Mouse (Mus musculus) left cerebral cortex, adult 11 months (tissue): Measurements from ENCODE around the gene Rab1a.
"Not testable (repeated sequence)": the region's sequence is repeated elsewhere in the genome, so short reads cannot be mapped to it uniquely, and the experiment has no call there.

ENCODE experiments used
- DNase-seq: peaks from one replicate; pipeline ENCODE4 v3.0.0; 2022; ENCODE audit warnings: low spot score

Rab1a gene

DNA sequence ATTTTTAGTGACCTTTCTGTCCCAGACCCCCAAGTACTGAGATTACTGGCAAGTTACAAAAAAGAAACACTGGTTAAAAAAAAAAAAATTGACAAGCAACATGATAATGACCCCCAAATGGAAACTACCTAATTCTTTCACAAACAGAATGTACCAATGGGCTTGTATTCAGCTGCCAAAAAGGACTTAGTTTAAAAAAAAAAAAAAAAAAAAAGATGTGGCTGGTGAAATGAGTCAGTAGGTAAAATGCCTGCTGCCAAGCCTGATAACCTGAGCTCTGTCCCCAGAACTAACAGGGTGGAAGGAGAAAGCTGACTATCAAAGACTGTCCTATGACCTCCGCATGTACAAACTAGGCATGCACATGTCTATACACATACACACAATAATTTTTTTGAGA is 16.0 kb downstream of the Rab1a start:
- no peak for DNase-seq

DNA sequence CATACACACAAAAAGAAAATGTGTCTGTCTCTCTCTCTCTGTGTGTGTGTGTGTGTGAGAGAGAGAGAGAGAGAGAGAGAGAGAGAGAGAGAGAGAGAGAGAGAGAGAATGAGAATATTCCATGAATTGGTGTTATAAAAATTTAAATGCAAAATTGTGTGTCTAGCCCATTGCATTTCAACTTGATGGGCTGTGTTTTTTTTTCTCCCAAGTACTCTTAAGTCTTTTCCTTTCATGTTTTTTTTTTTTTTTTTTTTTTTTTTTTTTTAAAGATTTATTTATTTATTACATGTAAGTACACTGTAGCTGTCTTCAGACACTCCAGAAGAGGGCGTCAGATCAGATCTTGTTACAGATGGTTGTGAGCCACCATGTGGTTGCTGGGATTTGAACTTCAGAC is 20.4 kb downstream of the Rab1a start:
- DNase-seq: not testable (repeated sequence)

DNA sequence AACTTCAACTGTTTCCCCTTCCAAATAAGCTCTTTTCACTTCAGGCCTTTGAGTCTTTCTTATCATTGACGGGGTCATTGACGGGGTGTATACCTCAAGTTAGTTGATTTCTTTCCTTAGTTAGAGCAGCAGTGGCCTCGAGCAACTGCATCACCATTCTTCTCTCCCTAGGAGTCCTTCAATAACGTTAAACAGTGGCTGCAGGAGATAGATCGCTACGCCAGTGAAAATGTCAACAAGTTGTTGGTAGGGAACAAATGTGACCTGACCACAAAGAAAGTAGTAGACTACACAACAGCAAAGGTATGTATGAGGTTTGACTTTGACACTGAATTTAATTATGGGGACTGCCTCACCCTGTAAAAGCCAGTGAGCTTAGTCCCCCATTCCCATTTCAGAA is 23.0 kb downstream of the Rab1a start:
- no peak for DNase-seq

DNA sequence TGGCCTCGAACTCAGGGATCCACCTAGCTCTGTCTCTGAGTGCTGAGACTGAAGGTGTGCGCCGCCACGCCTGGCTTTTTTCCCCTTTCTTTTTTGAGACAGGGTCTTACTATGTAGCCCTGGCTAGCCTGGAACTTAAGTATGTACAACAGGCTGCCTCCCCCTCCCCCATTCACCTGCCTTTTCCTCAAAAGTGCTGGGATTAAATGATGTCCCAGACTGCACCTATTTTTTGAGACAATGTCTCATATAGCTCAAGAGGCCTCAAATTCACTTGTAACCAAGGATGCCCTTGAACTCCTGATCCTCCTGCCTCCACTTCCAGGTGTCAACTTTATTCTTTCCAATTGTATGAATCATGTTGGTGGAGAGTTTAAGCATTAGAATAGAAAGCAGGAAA is 24.7 kb downstream of the Rab1a start:
- no peak for DNase-seq

DNA sequence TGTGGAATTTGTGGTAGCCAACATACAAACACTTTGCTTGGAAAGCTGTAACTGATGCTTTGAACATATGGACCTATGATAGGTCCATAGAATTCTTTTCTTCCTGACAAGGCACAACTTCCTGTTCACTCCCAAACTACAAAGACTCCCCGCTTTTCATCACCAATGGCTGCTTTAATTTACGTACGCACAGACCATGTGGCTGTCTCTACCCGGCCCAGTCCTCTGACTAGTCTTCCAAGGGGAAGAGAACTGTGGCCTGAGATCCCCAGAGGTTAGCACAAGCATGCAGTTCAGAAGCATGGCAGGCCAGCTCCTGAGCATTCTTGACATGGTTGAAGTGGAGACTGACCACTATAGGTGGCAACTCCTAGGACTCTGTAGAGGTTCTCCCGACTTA is 27.4 kb downstream of the Rab1a start:
- no peak for DNase-seq

DNA sequence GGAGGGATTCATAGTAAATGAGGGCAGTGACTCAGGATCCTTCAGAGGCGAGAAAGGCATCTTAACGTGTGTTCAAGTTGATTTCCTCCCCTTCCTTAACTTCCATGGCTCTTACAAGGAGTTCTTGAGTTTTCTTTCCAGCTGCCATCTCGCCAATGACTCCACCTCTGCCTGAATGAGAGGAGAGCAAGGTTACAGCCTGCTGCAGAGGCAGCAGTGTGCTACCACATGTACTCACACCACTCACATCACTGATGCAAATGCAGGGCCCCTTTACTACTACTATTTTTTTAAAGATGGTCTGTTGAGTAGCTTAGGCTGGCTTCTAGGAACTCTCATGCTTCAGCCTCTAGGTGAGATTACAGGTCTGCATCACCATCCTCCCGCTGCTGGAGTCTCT is 28.1 kb downstream of the Rab1a start:
- no peak for DNase-seq

DNA sequence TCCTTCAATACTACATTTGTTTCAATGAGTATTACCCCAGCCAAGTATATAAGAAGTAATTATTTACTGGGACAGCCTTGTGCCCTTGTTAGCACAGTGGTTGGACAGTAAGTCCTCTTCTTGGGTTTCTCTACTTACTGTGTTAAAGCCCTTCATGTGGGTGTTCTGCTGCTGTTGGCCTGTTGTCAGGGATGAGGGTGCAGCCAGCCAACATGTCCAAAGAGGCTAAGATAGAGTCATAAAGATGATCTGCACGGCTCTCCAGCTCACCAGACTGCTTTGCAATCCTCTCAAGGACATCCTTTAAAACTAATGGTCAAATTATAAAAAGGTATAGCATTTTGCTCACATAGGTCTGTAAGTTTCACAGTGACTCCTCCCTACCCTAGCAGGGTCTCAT is 29.1 kb downstream of the Rab1a start:
- no peak for DNase-seq

DNA sequence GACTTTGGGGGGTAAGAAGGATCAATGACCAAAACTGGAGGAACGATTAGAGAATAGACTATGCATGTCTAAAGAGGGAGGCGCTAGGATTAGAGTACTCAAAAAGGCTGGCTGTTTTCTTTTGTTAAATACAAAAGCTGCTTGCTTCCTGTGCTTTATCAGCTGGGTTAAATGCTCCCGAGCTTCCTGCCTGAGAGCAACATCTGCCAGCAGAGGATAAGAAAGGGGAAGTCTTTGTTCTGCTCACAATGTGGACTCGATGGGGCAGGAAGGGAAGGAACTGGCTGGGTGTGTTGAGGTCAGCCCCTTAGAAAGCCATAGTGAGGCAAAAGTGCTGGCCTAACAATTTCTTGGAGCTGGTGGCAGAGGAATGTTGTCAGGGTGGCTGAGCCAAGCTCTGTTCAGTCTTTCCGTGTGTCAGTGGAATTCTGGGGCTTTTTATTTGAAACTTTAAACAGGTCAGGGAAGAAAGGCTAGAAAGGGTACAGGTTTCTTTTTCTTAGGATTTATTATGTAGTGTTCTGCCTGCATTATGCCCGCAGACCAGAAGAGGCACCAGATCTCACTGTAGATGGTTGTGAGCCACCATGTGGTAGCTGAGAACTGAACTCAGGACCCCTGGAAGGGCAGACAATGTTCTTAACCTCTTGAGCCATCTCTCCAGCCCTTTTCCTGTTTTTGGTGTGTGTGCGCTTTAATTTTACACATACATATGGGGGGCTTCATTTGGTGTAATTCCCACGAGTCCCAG is 30.1 kb downstream of the Rab1a start:
- peak; percentile 31 for DNase-seq

DNA sequence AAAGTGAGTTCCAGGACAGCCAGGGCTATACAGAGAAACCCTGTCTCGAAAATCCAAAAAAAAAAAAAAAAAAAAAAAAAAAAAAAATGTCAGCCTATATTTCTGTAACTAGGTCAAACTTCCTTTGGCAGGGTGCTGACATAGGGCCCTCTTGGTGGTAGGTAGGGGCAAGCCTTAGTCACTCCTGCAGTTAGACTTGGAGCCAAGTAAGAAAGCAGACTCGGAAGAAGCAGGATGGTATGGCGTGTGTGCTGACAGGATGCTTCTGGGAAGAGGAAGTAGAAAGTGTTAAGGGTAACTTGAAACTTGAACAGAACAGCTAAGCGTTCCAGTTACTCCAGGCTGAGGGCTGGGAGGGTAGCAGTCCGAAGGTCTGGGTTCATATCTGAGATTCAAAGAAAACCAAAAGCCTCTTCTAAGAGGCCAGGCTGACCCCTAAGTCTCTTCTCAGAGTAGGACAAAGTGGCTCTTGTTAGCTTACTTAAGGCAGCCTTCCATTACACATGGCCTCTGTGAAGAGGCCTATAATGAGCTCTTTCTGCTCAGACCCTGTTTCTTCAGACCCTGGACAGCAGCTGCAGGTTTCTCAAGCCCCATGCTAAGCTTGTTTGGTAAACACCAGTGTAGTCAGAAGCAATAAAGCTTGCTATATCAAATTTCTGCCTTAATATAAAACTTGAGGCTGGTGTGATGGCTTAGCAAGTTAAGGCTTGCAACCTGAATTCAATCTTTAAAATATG is 31.0 kb downstream of the Rab1a start:
- no peak for DNase-seq

DNA sequence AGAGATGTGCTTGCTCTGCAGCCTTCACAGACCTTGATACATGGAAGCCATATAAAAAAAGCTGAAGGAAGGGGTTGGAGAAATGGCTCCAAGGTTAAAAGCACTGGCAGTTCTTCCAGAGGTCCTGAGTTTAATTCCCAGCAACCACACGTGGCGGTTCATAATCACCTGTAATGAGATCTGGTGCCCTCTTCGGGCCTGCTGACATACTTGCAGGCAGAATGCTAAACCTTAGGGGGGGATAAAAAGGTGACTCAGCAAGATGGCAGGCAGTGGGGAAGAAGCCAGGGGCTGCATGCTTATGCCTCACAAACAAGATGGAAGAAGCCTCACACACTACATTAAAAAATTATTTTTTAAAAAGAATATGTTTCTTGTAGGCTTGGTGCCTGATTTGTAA is 33.0 kb downstream of the Rab1a start:
- no peak for DNase-seq

DNA sequence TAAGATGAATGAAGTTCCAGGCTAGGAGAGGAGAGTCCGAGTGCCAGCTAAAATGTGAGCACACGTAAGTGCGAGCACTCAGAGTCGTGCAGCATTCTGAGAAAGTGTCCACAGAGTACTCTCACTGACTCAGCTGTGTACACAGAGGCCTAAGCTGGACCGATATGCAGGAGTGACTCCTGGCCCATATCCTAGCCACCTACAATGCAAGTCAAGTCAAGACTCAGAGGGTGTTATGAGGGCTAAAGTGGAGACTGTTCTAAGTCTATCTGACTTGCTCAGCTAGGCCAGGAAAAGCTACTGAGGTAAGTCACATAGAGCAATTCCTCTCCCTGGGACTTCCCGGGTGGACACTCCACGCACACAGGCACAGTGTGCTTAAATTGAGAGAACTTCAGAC is 35.8 kb downstream of the Rab1a start:
- no peak for DNase-seq

DNA sequence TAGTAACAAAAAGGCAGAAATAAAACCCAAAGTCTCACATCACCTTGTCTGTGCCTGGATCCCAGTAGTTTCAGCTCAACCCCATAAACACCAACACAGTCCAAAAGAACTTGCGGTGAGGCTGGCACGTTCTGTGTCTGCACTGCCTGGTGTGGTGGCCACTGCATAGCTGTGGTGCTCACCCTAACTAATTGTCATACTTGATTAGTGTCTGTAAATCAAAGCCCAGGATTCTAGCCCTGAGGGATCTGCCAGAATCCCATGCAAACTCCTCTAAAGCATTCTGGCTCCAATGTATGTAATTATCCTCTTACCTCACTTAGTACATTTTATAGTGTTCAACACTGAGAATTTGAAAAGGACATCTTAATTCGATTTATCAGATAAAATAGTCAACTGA is 36.7 kb downstream of the Rab1a start:
- DNase-seq: no peak

DNA sequence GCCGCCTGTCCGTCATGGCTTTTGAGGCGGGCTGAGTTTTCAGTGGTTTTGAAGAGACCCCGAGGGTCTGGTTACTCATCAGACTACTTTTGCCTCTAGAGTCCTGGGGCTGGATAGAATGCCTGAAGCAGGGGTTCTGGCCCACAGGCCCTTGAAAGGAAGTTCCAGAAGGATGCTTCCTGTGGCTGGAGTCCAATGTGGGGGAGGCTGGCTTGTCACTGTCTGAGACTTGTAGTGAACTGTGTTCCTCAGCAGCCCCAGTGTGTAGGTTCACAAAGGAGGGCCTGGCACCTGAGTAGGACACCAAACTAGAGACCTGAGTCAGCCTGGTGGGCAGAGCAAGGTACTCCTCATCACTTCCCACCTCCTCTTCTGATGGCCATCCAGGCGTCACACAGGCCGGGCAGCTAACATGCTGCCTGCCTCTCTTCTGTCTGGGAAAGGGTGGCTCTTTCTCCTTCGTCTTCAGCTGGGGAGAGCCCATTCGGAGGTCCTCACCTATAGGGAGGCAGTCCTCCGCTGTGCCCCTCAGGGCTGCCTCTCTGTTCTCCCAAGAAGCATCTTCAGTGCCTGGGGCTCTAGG is 38.1 kb downstream of the Rab1a start:
- DNase-seq: no peak

DNA sequence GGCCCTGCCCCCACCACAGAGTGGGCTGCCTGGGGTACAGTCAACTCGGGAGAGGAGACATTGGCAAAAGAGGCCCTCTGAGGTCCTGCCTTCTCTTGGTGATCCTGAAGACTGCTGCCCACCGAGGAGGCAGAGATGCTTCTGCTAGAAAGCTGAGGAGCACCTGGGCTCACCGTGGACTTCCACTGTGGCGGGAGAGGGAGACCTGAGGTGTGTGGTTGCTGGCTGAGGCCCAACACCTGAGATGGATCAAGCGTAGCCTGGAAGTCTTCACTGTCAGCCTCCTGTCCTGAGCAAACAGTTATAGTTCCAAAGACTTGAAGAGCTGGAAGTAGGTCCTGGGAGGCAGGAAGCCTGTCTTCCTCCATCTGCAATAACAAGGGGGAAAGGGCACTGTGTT is 39.1 kb downstream of the Rab1a start:
- no peak for DNase-seq

DNA sequence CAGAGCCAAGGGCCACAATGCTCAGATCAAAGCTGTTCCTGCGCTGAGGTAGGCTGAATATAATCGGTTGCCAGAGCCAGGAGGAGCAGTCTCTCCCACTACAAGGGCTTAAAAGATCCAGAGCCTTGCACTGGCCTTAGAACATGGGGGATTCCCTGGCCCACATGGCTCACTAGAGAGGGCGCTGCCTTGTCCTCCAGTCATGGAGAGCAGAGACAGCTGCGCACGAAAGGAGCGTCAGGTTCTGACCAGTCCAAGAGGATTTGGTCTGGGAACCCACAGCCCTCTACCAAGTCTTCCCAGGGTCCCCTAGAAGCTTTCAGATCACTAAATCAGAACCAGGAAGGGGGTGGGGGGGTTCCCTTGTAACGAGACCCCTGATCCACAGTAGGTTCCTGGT is 40.1 kb downstream of the Rab1a start:
- no peak for DNase-seq

DNA sequence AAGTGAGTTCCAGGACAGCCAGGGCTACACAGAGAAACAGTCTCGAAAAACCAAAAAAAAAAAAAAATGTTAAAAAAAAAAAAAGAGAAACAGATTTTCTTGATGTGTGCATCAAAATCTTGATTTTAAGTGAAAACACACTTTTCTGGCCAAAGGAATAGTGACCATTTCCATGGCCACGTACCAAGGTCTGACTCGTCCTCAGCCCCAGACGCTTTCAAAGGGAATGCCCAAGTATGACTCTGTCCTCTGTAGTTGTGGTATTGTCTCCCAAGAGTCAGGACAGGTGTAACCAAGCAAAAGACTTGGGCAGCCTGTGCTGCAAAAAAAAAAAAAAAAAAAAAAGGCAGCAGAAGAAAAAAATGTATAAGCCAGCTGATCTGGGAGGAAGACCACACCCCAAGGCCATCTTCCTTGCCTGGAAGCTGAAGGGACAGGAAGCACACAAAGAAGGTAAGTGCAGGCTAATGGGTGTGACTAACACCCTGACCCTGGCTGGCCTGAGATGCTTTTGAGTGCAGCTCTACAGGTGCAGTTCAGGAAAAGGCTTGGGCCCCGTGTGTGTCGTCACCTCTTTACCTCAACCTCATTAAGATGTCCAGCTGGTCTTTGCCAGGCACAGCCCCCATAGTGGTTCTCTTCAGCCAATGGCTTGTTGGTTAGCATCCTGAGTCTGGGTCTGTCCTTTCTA is 41.3 kb downstream of the Rab1a start:
- no peak for DNase-seq

DNA sequence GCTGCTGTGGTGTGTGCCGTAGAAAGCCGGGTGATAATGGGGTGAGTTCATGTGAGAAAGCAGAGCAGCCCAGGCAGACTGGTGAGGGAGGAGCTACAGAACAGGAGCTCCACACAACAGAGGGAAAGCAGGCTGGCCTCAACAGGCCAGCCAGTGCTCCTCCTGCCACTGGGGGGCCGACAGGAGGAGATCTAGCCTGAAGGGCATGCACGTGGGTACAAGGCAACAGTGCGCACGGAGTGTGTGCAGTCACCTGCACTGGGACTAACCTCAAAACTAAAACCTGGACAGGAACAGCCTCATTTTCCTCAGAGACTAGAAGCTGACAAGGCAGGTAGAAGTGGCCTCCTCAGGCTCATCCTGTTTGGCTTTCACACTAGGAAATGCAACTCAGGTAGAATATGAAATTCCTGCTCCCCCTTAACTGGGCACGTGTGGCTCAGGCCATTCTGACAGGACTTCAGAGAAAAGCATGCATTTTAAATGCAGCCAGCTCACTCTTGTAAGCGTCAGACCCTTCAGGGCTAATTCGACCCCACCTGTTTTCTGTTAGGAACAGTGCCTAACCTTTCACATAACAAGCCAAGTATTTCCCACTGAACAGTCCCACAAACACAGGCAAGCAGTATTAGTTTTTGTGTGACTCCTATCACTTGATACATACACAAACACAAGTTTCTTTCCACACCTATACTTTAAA is 42.1 kb downstream of the Rab1a start:
- no peak for DNase-seq

DNA sequence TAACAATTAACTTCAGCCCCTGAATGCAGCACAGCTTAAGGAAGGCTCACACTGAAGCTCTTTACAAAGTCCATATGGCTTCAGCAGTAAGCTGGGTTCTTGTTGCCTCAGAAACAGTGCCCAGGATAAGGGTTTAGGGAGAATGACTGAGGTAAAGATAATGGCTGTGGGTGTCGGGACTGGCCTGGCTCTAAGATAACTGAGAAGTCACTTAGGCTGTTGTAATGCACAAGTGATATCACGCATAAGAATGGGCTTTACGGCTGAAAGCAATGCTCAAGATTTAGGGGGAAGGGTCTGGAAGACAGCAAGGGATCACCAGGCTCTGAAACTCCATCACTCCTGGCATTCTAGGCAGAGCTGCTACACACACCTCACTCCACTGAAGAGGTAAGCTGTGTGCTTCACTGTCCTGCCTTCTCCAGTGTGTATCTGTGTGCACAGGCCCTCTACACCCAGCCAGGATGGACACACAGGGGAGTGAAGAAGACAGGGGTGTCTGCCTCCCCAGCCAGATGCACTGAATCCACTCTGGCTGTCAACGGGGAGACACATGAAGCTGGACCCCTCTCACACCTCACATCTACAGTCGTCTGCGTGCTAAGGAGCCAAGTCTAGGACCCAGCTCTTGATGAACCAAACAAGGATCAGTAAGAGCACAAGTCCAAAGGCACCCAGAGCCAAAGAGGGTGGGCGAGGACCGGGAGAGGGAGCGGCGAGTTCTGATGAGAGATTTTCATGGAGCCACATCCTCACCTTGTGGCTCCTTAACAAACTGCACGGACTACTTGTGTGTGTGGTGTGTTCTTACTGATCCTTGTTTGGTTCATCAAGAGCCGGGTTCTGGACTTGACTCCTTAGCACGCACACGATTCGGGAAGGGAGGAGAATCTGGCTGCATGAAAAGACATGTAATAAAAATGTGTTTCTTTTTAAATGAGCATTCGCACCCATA is 43.4 kb downstream of the Rab1a start:
- no peak for DNase-seq

DNA sequence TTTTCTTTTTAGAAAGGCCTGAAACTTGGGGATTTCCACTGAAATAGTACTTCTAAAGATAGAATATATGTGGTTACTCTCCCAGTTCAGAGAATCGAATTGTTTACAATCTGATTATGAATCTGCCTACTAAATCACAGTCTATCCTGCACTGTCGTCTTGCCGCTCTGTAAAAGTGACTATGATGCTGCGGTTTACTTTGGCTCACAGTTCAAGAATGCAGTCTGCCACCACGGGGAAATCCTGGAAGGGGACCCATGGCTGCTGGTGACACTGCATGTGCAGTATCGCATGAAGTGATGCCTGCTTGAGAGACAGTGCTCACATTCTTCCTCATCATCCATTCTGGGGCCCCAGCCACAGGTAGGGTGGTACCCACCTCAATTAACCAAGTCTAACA is 44.1 kb downstream of the Rab1a start:
- no peak for DNase-seq

DNA sequence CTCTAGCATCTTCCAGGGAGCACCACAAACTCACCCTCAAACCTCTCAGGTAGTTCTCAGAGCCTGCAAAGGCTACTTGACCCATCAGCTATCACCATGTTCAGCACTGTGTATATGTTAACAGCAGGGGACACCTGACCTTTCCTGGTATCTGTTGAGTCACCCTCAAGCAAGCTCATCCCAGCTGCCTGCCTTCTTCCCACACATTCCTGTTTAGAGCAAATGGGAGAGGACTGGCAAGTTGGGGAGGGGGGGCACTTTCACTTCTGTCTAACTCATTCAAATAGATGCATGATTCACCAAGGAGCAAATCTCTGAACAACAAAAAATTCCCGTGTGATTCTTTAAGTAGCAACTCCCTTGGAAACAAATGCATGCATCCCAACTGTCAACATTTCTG is 45.4 kb downstream of the Rab1a start:
- no peak for DNase-seq
